Mouse (Mus musculus) embryo, embryonic 9.5 days (tissue): Measurements from ENCODE around the gene Zfp968.
"Not testable (repeated sequence)": the region's sequence is repeated elsewhere in the genome, so short reads cannot be mapped to it uniquely, and the experiment has no call there.

Source experiments
- DNase-seq: peaks from one replicate; pipeline ENCODE4 v3.0.0-alpha.2; 2017; ENCODE audit errors: extremely low spot score

Gene Zfp968

DNA sequence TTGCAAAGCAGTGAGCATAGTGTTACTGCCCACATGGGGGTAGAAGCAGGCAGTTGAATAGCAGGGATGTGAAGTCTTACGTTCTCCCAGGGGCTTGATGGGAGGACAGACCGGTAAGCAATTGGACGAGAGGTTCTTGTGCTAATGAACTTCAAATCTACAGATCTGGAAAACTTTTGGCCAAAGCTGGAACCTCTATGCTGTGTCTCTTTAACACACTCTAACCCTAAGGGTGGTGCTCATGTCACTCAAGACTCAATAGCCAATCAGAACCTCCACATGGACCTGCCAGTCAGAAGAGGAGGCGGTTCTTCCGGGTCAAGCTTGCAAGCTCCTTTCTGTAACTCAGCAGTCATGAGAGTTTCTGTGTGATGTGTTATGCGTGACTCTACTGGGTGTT lies at the start of gene Zfp968:
Zfp968 (plus strand) TSS at position 301 of the 400 bp plus-strand sequence.
- not testable (repeated sequence) for DNase-seq

DNA sequence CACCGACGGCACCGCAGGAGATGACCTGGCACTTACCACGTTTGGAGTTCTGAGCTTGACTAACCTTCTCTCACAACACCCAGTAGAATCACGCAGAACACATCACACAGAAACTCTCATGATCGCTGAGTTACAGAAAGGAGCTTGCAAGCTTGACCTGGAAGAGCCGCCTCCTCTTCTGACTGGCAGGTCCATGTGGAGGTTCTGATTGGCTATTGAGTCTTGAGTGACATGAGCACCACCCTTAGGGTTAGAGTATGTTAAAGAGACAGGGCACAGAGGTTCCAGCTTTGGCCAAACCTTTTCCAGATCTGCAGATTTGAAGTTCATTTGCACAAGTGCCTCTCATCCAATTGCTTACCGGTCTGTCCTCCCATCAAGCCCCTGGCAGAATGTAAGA lies 34.1 kb upstream of the Zfp968 start, which contains the start of gene Gm4631:
Gm4631 (minus strand) TSS at position 101 of the 400 bp plus-strand sequence.
- not testable (repeated sequence) for DNase-seq
